Mouse (Mus musculus) kidney, postnatal 14 days (tissue): ENCODE data around the gene D6Ertd527e.

Experiments
- DNase-seq: peaks from one replicate; pipeline ENCODE4 v3.0.0; 2022; ENCODE audit warnings: mixed read lengths

D6Ertd527e gene

DNA sequence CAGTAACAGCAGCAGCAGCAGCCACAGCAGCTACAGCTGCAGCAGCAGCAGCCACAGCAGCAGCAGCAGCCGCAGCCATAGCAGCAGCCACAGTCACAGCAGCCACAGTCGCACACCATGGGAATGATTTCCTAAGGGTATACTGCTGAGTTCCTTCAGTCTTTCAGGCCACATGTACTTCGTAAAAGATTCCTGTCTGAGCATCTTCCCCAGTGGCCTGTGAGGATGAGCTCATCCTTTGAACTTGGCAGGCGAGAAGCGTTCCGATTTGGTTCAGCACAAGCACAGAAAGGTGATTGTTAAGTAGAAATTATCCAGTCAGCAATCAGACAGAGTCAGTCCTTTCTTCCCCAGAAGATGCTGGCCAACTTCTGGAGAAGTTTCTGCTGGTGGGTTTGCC lies 7.6 kb downstream of the D6Ertd527e start:
- DNase-seq, result no peak

- DNase-seq, result no peak
Observed at GRCm38 (mm10) chr6:87115981-87116380, 11.4 kb downstream of the D6Ertd527e start.

DNA sequence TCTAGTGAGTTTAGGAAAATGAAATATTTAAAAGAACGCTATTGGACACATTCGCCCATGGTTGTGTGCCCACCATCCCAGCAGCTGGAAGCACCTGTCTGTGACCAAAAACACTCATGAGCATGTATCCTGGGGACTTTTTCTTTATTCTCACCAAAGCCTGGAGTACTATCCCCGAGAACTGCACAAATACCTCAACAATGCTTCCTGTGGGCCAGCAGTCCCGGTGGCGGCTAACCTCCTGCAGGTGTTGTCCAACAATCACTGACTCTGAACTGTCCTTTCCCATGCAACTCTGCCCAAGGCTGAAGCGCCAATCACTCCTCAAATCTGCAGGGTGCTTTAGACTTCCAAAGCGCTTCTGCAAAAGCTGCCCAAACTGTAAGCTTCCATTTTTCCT lies 12.1 kb downstream of the D6Ertd527e start:
- no peak for DNase-seq

DNA sequence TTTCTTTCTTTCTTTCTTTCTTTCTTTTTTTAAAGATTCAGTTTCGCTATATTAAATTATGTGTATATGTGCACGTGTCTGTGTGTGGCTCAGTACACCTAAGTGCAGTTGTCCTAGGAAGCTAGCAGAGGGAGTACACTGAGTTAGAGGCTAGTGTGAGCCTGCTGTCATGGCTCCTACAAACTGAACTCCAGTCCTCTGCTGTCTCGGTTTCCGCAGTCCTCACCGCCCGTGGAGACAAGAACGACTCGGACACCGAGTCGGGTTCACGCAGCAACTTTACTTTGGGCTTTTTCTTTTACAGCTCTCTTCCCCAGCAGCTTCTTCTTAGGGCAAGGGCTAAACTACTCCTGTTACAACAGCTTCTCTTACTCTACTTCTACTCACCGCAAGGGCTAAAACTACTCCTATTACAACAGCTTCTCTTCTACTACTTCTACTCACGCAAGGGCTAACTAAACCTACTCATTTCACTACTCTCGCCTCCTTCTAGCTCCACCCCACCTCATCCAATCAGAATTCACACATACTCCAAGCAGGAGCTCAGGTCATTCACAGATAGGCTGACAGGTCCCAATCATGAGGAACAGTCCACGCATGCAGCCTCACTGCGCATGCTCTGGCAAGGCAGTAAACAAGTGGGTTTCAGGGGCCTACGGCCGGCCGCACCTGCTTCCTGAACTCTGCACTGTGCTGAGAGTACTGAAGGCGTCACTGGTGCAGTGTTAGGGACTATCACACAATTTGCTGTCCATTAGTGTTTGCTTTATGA lies 14.7 kb downstream of the D6Ertd527e start:
- DNase-seq, result no peak

DNA sequence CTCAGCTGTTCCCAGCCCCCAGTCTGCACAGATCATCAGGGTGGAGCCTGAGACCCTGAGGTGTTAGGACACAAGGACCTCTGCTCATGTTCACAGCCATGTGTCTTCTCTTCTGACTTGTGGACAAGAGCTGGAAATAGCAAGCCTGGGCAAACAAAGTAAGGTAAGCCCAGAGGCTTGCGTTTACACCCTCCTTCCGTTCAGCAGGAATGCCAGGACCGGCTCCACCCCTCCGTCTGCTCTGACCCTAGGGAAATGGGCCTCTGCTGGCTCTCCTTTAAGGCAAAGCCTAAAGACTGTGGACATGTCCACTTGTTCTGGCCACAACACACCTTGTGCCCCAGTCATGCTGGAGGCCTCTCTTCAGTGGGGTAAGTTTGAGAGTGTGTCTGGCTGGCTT lies 15.4 kb downstream of the D6Ertd527e start:
- DNase-seq, result no peak

DNA sequence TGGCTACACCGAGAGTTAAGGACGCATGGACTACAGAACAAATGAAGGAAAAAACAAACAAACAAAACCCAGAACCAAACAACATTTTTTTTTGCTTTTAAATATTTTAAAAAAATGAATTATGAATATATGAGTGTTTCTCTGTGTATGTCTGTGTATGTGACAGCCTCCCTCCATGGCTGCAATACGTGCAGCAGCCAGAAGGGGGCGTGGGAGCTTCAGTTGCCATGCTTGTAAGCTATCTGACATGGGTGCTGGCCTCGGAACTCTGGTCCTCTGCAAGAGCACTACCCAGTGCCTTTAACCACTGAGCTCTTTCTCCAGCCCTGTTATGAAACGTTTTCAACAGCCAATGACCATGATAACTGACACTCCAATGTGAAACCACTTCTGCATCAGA lies 16.1 kb downstream of the D6Ertd527e start:
- DNase-seq, result no peak

GRCm38 (mm10) chr6:87121961-87122360 lies 17.4 kb downstream of the D6Ertd527e start:
- DNase-seq, result no peak

DNA sequence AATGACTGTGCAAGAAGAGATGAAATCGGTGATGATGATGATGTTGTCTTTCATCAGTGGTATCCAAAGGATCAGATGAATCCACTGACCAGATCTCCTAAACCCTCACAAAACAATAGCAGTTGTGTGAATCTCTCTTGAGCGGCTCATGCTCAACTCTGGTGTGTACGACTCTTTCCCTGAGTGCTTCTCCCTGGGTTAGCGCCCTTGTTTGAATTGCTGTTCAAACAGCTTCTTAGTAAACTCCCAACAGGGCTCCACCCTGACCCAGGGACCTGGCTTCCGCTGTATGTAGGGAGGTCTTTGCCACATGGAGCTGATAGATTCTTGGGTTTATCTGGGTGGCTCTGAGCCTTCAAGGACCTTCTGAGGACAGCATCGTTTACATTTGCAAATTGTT lies 18.9 kb downstream of the D6Ertd527e start:
- no peak for DNase-seq

- DNase-seq, result no peak
Observed at GRCm38 (mm10) chr6:87123973-87124372, 19.4 kb downstream of the D6Ertd527e start.

GRCm38 (mm10) chr6:87127049-87127753 lies 22.7 kb downstream of the D6Ertd527e start:
- no peak for DNase-seq

DNA sequence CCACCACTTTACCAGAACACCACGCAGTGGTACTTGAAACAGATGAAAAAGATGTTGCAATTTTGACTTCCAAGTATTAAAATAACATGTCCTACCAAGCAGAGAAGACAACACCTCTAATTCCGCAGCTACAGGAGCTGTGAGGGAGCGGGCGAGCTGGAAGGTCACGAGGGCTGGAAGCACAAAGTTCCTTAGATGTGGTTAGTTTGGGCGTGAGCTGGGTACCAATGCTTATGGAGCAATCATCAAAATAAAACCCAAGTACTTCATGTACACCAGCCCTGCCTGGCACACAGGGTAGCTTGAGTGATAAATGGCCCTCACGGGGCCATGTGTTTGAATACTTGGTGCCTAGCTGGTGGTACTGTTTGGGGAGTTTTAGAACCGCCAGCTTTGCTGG lies 25.3 kb downstream of the D6Ertd527e start:
- DNase-seq, result no peak

DNA sequence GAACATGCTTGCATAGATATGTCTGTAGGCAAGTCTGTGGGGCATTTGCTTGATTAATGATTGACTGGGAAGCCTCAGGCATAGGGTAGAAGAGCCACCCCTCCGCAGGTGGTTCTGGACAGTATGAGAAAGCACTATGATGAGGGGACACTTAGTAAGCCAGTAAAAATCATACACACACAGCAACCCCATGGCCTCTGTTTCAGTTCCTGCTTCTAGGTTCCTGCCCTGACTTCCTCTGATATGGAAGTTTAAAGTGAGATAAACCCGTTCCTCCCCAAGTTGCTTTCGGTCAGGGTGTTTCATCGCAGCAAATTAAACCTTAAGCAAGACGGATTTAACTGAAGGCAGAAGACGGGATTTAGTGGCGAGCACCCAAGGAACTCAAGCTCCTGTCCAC lies 26.1 kb downstream of the D6Ertd527e start:
- DNase-seq, result no peak

- DNase-seq, result no peak
Observed at GRCm38 (mm10) chr6:87131078-87131477, 26.5 kb downstream of the D6Ertd527e start.

DNA sequence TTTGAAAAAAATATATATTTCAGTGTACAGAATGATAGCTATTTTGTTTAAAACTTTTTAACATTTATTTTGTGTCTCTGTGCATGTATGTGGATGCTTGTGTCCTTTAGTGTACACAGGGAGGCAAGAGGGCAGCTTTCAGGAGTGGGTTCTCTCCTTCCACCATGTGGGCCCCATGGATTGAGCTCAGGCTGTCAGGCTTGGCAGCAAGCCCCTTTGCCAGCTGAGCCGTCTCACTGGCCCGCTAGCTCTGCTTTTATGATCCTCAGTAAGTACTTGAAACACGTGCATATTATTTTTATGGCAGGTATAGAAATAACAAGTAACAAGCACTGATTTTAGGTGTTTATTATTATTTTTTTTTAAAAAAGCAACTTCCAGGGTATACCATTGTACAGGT lies 29.0 kb downstream of the D6Ertd527e start:
- no peak for DNase-seq

DNA sequence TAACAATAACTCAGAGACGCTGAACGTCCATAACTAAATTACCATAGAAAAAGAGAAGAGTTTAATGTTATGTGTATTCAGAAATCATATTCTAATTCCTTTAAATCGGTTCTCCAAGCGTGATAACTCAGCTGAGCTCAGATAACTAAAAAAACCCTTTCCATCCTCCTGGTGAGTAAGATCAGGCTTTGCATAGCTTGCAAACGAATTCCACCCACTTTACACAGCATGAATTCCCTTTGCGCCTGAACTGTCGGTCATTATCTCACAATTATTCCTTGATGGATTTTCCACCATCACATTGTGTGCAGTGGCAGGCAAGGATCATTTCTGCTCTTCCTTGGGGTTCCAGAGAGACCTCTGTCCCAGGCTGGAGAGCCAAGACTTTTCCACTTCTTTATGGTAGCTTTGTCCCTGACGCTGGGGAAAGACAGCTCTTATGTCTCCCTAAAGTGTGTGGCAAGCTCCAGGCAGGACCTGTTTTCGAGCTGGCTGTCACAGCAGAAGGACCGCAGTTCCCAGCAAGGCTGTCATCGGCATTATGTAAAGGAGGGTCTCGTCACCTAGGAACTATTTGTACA lies 29.5 kb downstream of the D6Ertd527e start:
- DNase-seq, result no peak

DNA sequence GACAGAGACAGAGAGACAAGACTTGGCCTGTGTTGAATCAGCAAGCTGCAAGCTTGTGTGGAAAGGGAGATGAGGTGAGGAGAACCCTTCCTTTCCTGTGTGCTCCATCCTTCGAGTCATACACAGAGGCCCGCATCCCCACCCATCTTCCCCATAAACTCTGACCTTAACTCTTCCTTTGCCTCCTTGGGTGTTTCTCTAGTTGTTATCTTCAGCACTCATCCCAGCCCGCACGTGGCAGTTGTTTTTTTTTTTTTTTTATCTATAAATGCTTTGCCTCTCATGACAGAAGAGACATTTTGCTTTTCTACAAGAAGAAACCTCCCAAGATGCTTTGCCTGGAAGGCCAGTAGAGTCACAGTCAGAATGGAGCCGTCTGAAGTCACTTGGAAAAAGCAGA lies 33.9 kb downstream of the D6Ertd527e start:
- no peak for DNase-seq

GRCm38 (mm10) chr6:87139796-87140553 lies 35.4 kb downstream of the D6Ertd527e start:
- DNase-seq, result no peak

DNA sequence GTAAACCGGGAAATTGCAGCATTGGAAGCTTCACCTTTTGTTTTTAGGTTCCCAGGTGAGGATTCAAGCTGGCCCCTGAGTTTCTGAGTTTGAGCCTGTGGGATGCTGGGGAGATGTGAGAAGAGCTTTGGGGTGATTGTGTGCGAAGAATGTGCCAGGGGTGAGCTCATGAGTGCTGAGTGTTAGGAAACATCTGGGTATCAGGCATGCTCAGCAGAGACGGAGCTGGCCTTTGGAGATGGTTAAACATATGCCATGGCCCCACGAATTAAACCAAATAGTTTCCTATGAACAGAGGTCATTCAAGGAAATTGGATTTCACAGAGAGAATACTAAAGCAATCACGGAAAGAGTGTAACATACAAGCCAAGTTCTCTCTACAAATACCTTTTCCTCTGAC lies 37.7 kb downstream of the D6Ertd527e start:
- no peak for DNase-seq

DNA sequence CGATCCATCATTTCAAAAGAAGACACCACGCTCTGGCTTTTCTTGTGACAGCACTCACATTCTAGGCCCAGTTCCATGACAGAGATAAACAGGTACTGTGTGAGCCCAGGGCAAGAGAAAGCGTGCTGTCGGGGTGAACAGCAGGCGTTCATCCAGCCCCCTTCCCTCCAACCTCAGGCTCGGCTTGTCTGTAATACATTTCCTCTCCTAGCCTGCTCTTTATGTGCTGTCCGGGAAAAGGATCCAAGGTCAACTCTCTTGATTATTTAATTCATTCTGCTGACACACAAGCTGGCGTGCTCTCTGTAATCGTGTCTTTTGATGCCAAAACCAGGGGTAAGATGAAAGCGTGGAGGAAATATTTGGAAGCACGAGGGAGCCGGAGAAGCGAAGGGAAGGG lies 39.0 kb downstream of the D6Ertd527e start:
- peak; percentile 18 for DNase-seq

DNA sequence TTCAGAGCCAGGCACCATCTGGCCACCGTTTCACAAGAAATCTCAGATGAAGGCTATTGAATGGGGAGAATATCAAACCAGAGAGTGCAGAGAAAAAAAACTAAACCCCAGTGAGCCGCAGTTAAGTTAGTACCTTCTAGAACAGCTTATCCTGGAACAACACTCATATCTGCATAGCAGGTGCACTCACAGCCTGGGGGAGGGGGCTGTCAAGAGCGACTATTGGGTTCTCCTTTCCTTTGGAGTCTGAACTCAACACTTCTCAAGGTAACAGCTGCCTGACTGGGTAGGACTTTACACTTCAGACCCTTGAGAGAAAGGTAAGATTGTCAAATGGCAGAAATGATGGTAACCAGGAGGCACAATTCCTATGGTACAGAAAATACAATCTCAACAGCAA lies 43.4 kb downstream of the D6Ertd527e start:
- DNase-seq, result no peak

DNA sequence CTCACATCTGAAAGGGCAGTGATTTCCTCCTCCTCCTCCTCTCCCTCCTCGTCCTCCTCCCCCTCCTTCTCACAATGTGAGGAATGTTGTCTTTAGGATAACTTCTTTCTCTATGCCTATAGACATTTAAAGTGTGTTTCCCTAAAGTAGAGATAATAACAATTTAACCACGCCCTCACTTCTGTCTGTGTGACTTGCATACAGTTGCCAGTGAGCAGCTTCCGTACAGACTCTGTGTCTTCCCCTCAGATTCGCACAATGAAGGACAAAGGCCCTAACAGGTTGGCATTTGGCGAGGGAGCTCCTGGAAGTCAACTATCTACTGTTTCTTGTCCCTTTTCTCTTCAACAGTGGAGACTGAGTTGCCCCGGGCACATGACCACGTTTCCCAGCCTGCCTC lies 45.9 kb downstream of the D6Ertd527e start:
- DNase-seq, result no peak

DNA sequence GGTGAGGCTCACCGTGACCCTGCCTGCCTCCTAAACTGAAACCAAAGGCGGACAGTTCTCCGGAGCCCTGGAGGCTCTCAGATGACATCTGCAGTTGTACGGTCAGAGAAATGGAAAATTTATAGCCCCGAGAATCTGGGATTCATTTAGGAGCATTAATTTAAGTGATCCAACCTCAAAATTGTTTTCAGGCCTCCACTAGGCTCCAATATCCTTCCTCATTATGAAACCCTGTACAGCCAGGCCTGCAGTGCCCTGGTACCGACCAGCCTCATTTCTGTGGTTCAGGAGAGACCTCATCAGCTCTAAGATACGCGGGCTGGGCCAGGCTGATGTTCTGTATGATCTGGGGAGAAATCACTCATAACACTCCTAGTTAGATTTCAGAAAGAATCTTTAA lies 46.9 kb downstream of the D6Ertd527e start:
- no peak for DNase-seq

DNA sequence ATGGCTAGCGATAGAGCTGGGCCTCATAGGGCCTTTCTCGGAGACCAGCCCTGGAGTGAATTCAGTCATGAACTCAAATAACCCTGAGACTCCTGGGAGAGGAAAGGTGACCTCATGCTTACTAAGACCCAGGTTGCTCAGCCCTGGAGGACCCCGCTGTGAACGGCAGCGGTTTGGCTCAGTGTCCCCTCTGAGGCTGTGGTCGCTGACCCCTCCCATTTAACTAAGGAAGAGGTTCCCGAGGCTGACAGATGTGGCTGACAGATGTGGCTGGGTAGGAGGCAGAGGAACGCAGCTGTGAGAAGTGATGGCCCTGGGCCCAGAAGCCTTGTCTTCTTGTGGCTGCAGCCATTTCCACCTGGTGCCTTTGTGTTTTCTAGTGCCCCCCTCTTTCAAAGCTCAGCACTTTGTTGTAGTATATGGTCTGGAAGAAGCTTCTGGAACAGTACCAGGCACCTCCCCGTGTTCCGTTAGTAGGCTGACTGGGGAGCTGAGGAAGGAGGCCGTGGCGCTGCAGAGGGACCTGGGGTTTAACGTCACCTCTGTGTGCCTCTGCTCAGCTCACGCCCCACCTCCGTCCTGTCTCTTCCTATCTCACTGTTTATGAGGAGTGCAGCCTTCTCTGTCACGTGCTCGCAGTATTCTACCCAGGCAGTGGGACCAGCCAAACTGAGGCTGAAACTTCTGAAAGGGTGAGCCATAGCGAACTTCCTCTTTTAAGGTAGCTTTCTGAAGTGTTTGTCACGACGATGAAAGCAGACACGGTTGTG lies 48.1 kb downstream of the D6Ertd527e start:
- no peak for DNase-seq
